Mouse (Mus musculus) heart, embryonic 12.5 days (tissue): Measurements from ENCODE around the gene Prpf31. TPM values are rescaled to one million over a fixed set of nuclear protein-coding genes. Genes with fewer than 3 reads are reported as not detected.
"Not testable (repeated sequence)": the region's sequence is repeated elsewhere in the genome, so short reads cannot be mapped to it uniquely, and the experiment has no call there.

ENCODE experiments used
- ATAC-seq: fragments of 200-750 bp; cut with Nextera tagmentation; 2 replicates; pipeline ENCODE4 v1.8.0; 2017; ENCODE audit warnings: moderate TSS enrichment, moderate library complexity; ENCODE audit not compliant: insufficient number of reproducible peaks, low FRiP score
- H3K27ac ChIP-seq: fragments of 300-500 bp; sonication (generic); 2 replicates; pipeline ENCODE4 v1.5.1; 2016; ENCODE audit warnings: mild to moderate bottlenecking, moderate library complexity; ENCODE audit not compliant: poor library complexity, severe bottlenecking
- H3K27me3 ChIP-seq: fragments of 300-500 bp; sonication (generic); replicated peaks from 2 replicates; pipeline ENCODE4 v1.6.1; 2016; ENCODE audit warnings: mild to moderate bottlenecking, moderate library complexity
- H3K36me3 ChIP-seq: fragments of 300-500 bp; sonication (generic); 2 replicates; pipeline ENCODE4 v1.6.1; 2016; ENCODE audit warnings: mild to moderate bottlenecking, moderate library complexity
- H3K4me1 ChIP-seq: fragments of 300-500 bp; sonication (generic); replicated peaks from 2 replicates; pipeline ENCODE4 v1.6.1; 2016; ENCODE audit warnings: mild to moderate bottlenecking
- H3K4me2 ChIP-seq: fragments of 300-500 bp; sonication (generic); 2 replicates; pipeline ENCODE4 v1.6.1; 2016; ENCODE audit warnings: mild to moderate bottlenecking, moderate library complexity
- H3K4me3 ChIP-seq: fragments of 300-500 bp; sonication (generic); 2 replicates; pipeline ENCODE4 v1.5.1; 2016; ENCODE audit warnings: mild to moderate bottlenecking
- H3K9ac ChIP-seq: fragments of 300-500 bp; sonication (generic); 2 replicates; pipeline ENCODE4 v1.6.1; 2016; ENCODE audit warnings: mild to moderate bottlenecking, moderate library complexity
- H3K9me3 ChIP-seq: fragments of 300-500 bp; sonication (generic); replicated peaks from 2 replicates; pipeline ENCODE4 v1.6.1; 2016; ENCODE audit warnings: mild to moderate bottlenecking, moderate library complexity
- WGBS: fragments of 180-500 bp; shearing (Covaris S2); methylation state at CpG from one replicate; pipeline ENCODE4 v1.1.7; 2016; 5-methylcytosine and 5-hydroxymethylcytosine counted together
- polyA plus RNA-seq: library from polyadenylated mRNA; unstranded; fragments of >200 nt; fragmentation: Nextera tagmentation; extraction: Ambion mirVana; gene quantifications from 2 replicates; pipeline ENCODE4 v1.2.1, GENCODE M21; 2016

Gene Prpf31
- 63.7 and 68.0 TPM in 2 replicates for polyA plus RNA-seq

DNA sequence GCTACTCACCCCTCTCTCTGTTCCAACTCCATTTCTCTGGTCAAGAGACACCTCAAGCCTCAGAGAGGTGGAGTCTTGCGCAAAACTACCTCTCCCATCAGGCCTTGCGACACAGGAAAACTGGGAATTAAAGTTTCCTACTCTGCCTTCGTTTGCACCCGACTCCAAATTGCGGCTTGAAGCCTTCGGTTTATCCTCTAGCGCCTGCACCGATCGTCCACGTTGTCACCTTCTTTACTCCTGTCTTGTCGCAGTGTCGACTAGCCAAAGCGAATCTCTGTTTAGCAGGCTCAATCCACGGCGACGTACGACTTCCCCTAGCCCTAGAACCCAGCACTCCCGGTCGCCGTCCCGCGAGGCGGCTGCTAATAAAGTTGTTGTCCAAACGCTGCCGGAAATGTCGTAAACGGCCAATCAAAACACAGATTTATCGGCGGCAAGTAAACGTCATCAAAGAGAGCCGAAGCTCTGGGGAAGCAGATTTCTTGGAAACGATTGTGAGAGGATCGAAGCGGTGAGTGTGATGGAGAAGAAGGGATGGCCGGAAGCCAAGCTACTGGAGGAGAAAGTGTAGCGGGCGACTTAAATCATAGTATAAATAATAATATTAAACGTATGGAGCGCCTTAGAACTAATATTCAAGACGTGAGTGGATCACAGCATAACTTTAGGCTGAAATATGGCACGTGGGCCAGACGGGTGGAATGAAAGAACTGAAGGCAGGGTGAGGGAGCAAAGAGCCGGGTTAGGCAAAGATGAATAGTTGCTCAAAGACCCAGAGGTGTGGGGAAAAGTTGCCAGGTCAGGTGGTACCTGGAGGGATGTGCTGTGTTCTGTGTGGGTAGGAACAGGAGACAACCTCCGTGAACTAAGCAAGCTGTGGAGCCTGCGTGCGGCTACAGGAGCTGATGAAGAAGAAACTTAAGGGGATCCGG, at the start of gene Prpf31, which contains the start of gene Tfpt:
Prpf31 (plus strand) TSS at position 443 of the 935 bp plus-strand sequence.
Tfpt (minus strand) TSS at position 387 of the 935 bp plus-strand sequence.
- under 1% methylated on average over 47 of the region's 47 CpGs for WGBS
- peak within 1 kb of the TSS; percentile 66 for H3K27ac ChIP-seq

DNA sequence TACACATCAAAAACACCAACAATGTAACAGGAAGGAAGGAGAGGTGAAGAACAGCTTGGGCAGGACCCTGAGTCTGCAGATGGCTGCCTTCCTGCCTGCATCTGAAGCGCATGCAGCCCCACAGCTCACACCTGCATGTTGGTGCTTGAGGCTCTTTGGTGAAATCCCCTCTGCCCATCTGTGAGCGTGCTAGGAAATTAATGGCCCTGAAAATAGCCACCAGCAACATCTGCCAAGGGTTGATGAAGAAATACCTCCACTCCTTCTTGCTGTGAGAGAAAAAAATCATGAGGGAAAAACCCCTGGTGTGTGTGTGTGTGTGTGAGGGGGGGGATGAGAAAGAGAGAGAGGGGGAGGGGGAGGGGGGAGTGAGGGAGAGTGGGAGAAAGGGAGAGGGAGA, 49.8 kb upstream of the Prpf31 start:
- H3K27me3 ChIP-seq = no peaks in the 10 kb centered on the region
- H3K4me2 ChIP-seq = no peak overlapping the region
- peaks cover 8% of the 10 kb centered on the region for H3K9me3 ChIP-seq
- no peaks in the 10 kb centered on the region for H3K36me3 ChIP-seq
- WGBS = 64% methylated on average over 2 of the region's 2 CpGs
- no peak overlapping the region for H3K27ac ChIP-seq
- no peaks in the 10 kb centered on the region for H3K4me1 ChIP-seq
- ATAC-seq = no peak
- no peak overlapping the region for H3K9ac ChIP-seq
- no peak overlapping the region for H3K4me3 ChIP-seq

More for the DNA sequence above, at the start of gene Prpf31, which contains the start of gene Tfpt:
- H3K4me2 ChIP-seq = peak within 1 kb of the TSS; percentile 79
- H3K4me3 ChIP-seq = peak within 1 kb of the TSS; percentile 59
- H3K9me3 ChIP-seq = no peaks in the 10 kb centered on the region
- no peaks in the 10 kb centered on the region for H3K27me3 ChIP-seq
- peak; percentile 89 for ATAC-seq
- peaks cover 38% of the 10 kb centered on the region for H3K36me3 ChIP-seq
- H3K4me1 ChIP-seq = peaks cover 15% of the 10 kb centered on the region
- H3K9ac ChIP-seq = peak within 1 kb of the TSS; percentile 80

DNA sequence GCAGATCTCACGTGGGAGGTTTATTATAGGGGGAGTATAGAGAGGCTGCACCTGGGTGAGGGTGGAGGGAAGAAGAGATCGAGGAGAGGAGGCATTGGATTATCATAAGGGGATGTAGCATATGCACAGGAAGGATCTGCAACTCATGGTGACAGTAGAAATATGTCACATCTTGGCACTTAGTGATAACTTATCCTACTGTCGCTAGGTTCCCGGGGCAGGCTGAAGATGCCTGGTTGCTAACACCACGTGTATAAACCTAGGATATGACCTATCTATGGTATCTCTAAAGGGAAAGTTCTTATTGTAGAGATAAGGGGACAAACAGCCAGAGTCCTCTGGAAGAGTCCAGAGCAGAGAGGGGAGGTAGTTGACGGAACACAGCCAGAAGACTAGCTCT, 44.0 kb upstream of the Prpf31 start:
- 1% methylated on average over 6 of the region's 6 CpGs for WGBS
- Histone ChIP-seq H3K9me3 (peaks cover 8% of the 10 kb centered on the region; the same call in 1 of the 2 replicates), H3K9ac (no peak overlapping the region), H3K4me3 (no peak overlapping the region), H3K36me3 (no peaks in the 10 kb centered on the region), H3K27me3 (no peaks in the 10 kb centered on the region), H3K4me1 (no peaks in the 10 kb centered on the region), H3K27ac (no peak overlapping the region), H3K4me2 (0 out of 2 replicates have a peak overlapping the region, but pooled peaks have one; percentile 9)
- ATAC-seq = no peak

DNA sequence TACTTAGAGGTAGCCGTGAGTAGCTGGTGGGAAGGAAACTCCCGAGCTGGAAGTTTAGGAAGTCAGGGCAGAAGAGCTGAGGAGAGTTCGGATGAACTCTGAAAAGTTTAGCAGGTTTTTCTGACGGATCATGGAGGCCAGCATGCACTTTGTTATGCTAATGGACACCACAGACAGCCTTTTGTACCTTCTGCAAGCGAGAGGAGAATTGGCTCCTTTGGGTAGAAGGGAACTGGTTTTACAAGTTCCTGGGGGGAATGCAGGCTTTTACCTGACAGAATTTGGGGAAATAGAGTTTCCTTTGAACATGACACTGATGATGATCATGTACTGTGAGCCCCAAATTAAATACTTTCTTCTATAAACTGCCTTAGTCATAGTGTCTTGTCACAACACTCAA, 43.5 kb upstream of the Prpf31 start:
- H3K4me3 ChIP-seq = no peak overlapping the region
- no peaks in the 10 kb centered on the region for H3K4me1 ChIP-seq
- H3K27me3 ChIP-seq = no peaks in the 10 kb centered on the region
- ATAC-seq = no peak
- H3K36me3 ChIP-seq = no peaks in the 10 kb centered on the region
- 5% methylated on average over 5 of the region's 5 CpGs for WGBS
- no peak overlapping the region for H3K9ac ChIP-seq
- no peak overlapping the region for H3K27ac ChIP-seq
- H3K9me3 ChIP-seq = peaks cover 6% of the 10 kb centered on the region; the same call in 1 of the 2 replicates
- 0 out of 2 replicates have a peak overlapping the region, but pooled peaks have one; percentile 9 for H3K4me2 ChIP-seq

DNA sequence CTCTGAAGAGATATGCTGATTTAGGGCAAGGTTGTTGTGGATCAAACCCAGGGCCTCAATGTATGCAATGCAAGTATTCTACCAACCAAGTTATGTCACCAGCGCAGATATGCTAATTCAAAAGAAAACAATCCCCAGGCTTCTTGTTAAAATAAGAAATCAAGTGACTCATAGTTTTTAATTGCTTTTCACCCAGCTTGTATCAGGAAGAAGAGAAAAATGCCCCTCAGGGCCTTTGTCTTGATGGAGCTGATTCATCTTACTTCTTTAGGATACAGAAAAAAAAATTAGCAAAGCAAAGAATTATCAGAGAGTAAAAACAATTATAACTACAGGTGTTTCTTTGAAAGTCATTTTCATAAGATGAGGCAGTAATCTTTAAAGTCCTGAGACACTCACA, 42.5 kb upstream of the Prpf31 start:
- no peaks in the 10 kb centered on the region for H3K27me3 ChIP-seq
- no peak for ATAC-seq
- H3K36me3 ChIP-seq = no peaks in the 10 kb centered on the region
- no peak overlapping the region for H3K9ac ChIP-seq
- H3K4me2 ChIP-seq = no peak overlapping the region
- H3K27ac ChIP-seq = no peak overlapping the region
- no peaks in the 10 kb centered on the region for H3K9me3 ChIP-seq
- 63% methylated on average over 1 of the region's 1 CpGs for WGBS
- no peaks in the 10 kb centered on the region for H3K4me1 ChIP-seq
- no peak overlapping the region for H3K4me3 ChIP-seq

DNA sequence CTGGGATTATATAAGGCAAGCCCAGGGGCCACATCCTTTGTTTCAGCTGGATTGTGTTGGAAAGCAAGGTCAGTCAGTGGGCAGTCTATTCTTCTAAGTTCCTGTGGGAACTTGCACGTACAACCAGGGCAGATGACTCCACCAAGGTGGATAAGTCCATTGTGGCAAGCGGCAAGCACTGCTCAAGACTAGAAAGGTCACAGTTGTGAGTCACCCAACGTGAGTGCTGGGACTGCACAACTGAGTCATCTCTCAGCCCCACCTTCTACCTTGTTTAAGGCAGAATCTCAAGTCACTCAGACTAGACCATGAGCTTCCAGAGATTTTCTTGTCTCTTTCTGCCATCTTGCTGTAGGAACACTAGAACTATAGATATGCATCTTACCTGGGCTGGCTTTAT, 39.2 kb upstream of the Prpf31 start:
- Histone ChIP-seq H3K4me1 (no peaks in the 10 kb centered on the region), H3K27ac (no peak overlapping the region), H3K9ac (no peak overlapping the region), H3K4me2 (no peak overlapping the region), H3K36me3 (no peaks in the 10 kb centered on the region), H3K4me3 (no peak overlapping the region), H3K9me3 (no peaks in the 10 kb centered on the region), H3K27me3 (no peaks in the 10 kb centered on the region)
- no peak for ATAC-seq
- WGBS = 71% methylated on average over 3 of the region's 3 CpGs

DNA sequence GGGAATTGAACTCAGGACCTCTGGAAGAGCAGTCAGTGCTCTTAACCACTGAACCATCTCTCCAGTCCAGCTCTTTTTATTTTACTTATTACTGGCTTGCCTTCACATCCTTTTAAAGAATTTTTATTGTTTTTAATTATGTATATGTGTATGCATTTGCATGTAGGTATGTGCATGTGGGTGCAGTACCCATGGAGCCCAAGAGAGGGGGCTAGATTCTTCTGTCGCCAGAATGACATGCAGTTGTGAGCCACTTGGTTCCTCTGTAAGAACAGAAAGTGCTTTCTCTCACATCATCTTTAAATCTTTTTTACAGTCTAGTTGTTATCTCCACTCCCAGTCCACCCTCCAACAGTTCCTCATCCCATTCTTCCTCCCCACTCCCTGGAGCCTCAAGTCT, 38.3 kb upstream of the Prpf31 start:
- WGBS = 69% methylated on average over 1 of the region's 1 CpGs
- Histone ChIP-seq H3K27me3 (no peaks in the 10 kb centered on the region), H3K9me3 (no peaks in the 10 kb centered on the region), H3K9ac (no peak overlapping the region), H3K27ac (no peak overlapping the region), H3K36me3 (no peaks in the 10 kb centered on the region), H3K4me3 (no peak overlapping the region), H3K4me2 (no peak overlapping the region), H3K4me1 (no peaks in the 10 kb centered on the region)
- ATAC-seq = no peak

DNA sequence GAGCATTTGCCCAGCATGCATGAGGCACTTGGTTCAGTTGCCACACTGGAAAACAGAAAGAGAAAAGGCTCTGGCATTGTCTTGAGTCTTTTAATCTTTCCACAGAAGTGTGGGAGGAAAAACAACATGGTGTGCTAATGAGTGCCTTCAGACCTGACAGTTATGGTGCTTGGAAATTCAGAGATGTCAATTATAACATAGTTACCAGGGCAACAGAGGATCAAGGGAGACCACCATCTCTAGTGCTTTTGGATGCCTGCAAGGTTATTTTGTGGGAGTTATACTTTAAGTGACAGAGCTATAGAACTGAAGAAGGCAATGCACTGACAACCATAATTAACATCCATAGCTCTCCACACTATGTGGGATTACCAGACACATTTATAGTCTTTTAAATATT, 35.9 kb upstream of the Prpf31 start:
- no peaks in the 10 kb centered on the region for H3K4me1 ChIP-seq
- no peak overlapping the region for H3K4me2 ChIP-seq
- no peak overlapping the region for H3K9ac ChIP-seq
- no peaks in the 10 kb centered on the region for H3K36me3 ChIP-seq
- H3K9me3 ChIP-seq = no peaks in the 10 kb centered on the region
- ATAC-seq = no peak
- no peaks in the 10 kb centered on the region for H3K27me3 ChIP-seq
- no peak overlapping the region for H3K27ac ChIP-seq
- H3K4me3 ChIP-seq = no peak overlapping the region

DNA sequence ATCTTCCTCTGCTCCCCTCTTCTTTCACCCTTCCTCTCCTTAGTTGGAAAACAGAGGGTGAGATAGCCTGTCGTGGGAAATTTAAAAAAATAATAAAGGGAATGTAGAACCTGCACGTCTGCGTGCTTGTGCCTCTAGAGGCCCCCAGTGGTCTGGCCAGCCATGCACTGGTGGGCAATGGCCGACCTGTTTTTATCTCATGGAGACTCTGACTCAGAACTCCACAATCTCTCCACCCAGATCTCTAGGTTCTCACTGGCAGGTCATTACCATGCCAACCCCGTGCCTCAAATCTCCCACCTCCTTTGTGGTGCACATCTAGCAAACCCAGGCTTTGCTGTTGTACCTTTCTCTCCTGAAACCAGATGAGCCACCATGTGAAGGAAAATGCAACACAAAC, 35.1 kb upstream of the Prpf31 start:
- peak overlapping the region; percentile 29; the same call in 1 of the 2 replicates for H3K4me3 ChIP-seq
- no peaks in the 10 kb centered on the region for H3K9me3 ChIP-seq
- 14% methylated on average over 5 of the region's 5 CpGs for WGBS
- H3K4me1 ChIP-seq = no peaks in the 10 kb centered on the region
- no peak overlapping the region for H3K9ac ChIP-seq
- H3K27me3 ChIP-seq = no peaks in the 10 kb centered on the region
- no peak overlapping the region for H3K27ac ChIP-seq
- peak overlapping the region; percentile 54 for H3K4me2 ChIP-seq
- no peaks in the 10 kb centered on the region for H3K36me3 ChIP-seq
- ATAC-seq = no peak

DNA sequence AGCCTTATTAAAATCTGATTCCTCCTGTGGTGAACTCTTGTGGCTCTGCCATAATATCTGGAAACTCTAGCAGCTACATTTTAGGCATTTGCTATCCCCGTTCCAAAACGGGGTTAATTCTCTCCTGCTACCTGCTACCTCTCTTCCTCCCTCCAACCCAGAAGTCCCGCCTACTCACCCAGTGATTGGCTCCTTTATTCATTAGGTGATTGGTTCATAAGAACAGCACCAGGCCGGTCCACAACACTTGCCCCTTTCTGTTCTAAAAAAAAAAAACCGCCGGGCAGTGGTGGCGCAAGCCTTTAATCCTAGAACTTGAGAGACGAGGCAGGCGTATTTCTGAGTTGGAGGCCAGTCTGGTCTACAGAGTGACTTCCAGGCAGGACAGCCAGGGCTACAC, 34.6 kb upstream of the Prpf31 start:
- no peaks in the 10 kb centered on the region for H3K36me3 ChIP-seq
- no peaks in the 10 kb centered on the region for H3K4me1 ChIP-seq
- peak overlapping the region; percentile 29; the same call in 1 of the 2 replicates for H3K4me3 ChIP-seq
- H3K4me2 ChIP-seq = peak overlapping the region; percentile 54
- no peak overlapping the region for H3K9ac ChIP-seq
- no peaks in the 10 kb centered on the region for H3K9me3 ChIP-seq
- 5% methylated on average over 9 of the region's 9 CpGs for WGBS
- no peak for ATAC-seq
- no peak overlapping the region for H3K27ac ChIP-seq
- H3K27me3 ChIP-seq = no peaks in the 10 kb centered on the region

DNA sequence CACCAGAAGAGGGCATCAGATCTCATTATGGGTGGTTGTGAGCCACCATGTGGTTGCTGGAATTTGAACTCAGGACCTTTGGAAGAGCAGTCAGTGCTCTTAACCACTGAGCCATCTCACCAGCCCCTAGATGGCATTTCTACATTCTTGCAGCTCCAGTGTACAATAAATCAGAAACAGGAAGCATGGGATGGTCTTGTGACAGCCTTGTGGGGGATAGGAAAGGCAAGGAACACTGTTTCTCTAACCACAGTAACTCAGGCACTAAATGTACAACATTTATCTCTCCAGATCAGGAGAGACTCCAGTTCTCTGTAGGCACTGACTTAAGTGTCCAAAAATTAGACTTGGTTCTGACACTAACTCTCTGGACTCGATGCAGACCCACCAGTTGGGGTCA, 32.0 kb upstream of the Prpf31 start:
- H3K4me2 ChIP-seq = not testable (repeated sequence)

More for the DNA sequence above, 32.0 kb upstream of the Prpf31 start:
- H3K4me3 ChIP-seq, H3K4me1 ChIP-seq, H3K27ac ChIP-seq, H3K36me3 ChIP-seq, ATAC-seq, H3K9me3 ChIP-seq, H3K9ac ChIP-seq, H3K27me3 ChIP-seq: not testable (repeated sequence)
- 50% methylated on average over 1 of the region's 1 CpGs for WGBS
